Mouse (Mus musculus) embryonic facial prominence, embryonic 11.5 days (tissue): ENCODE data around the gene Selenom. TPM values are rescaled to one million over a fixed set of nuclear protein-coding genes. Genes with fewer than 3 reads are reported as not detected.

Experiments used
- ATAC-seq: fragments of 200-750 bp; cut with Nextera tagmentation; replicated peaks from 2 replicates; pipeline ENCODE4 v1.8.0; 2017; ENCODE audit warnings: low read depth; ENCODE audit not compliant: insufficient number of reproducible peaks, low FRiP score, low TSS enrichment
- DNase-seq: peaks from one replicate; pipeline ENCODE4 v3.0.0-alpha.2; 2015; ENCODE audit warnings: low spot score
- H3K27ac ChIP-seq: fragments of 300-500 bp; sonication (generic); replicated peaks from 2 replicates; pipeline ENCODE4 v1.5.1; 2014; ENCODE audit warnings: mild to moderate bottlenecking, low read depth, low read length, control low read depth
- H3K27me3 ChIP-seq: fragments of 300-500 bp; sonication (generic); 2 replicates; pipeline ENCODE4 v1.6.1; 2014; ENCODE audit warnings: mild to moderate bottlenecking, low read length, moderate library complexity, mixed read lengths; ENCODE audit not compliant: control insufficient read depth, insufficient read depth
- H3K36me3 ChIP-seq: fragments of 300-500 bp; sonication (generic); replicated peaks from 2 replicates; pipeline ENCODE4 v1.6.1; 2014; ENCODE audit warnings: low read depth, mild to moderate bottlenecking, low read length, moderate library complexity, mixed read lengths; ENCODE audit not compliant: control insufficient read depth, insufficient read depth
- H3K4me1 ChIP-seq: fragments of 300-500 bp; sonication (generic); 2 replicates; pipeline ENCODE4 v1.6.1; 2014; ENCODE audit warnings: low read length, mixed read lengths; ENCODE audit not compliant: control insufficient read depth, insufficient read depth
- H3K4me2 ChIP-seq: fragments of 300-500 bp; sonication (generic); 2 replicates; pipeline ENCODE4 v1.6.1; 2014; ENCODE audit warnings: low read depth, mild to moderate bottlenecking, control low read depth, low read length, moderate library complexity
- H3K4me3 ChIP-seq: fragments of 300-500 bp; sonication (generic); 2 replicates; pipeline ENCODE4 v1.5.1; 2014; ENCODE audit warnings: low read depth, low read length, control low read depth
- H3K9ac ChIP-seq: fragments of 300-500 bp; sonication (generic); replicated peaks from 2 replicates; pipeline ENCODE4 v1.6.1; 2014; ENCODE audit warnings: mild to moderate bottlenecking, control low read depth, low read length
- H3K9me3 ChIP-seq: fragments of 300-500 bp; sonication (generic); replicated peaks from 2 replicates; pipeline ENCODE4 v1.6.1; 2016; ENCODE audit warnings: mild to moderate bottlenecking, low read length, inconsistent platforms, mixed read lengths; ENCODE audit not compliant: control insufficient read depth
- WGBS: fragments of 180-500 bp; shearing (Covaris S2); extraction: QIAGEN DNeasy Blood & Tissue Kit; methylation state at CpG from one replicate; pipeline ENCODE4 v1.1.7; 2014; 5-methylcytosine and 5-hydroxymethylcytosine counted together
- polyA plus RNA-seq: library from polyadenylated mRNA; unstranded; fragments of >200 nt; fragmentation: Nextera tagmentation; extraction: Ambion mirVana; gene quantifications from 2 replicates; pipeline ENCODE4 v1.2.1, GENCODE M21; 2014

The Selenom gene
- 60.3 and 64.4 TPM in 2 replicates for polyA plus RNA-seq

GRCm38 (mm10) chr11:3514529-3515054 is at the start of gene Selenom:
TSS of gene Selenom (plus strand) at chr11:3514684.
- H3K4me2 ChIP-seq: peak within 1 kb of the TSS; percentile 66
- no peak within 1 kb of the TSS for H3K27ac ChIP-seq
- peaks cover 3% of the 10 kb centered on the region; the same call in 1 of the 2 replicates for H3K27me3 ChIP-seq
- H3K9me3 ChIP-seq: no peaks in the 10 kb centered on the region
- peaks cover 4% of the 10 kb centered on the region; the same call in 1 of the 2 replicates for H3K4me1 ChIP-seq
- H3K36me3 ChIP-seq: no peaks in the 10 kb centered on the region
- DNase-seq (peak; percentile 83), ATAC-seq (peak; percentile 63)
- WGBS: 0% methylated on average over 26 of the region's 26 CpGs
- peak within 1 kb of the TSS; percentile 67 for H3K9ac ChIP-seq
- peak within 1 kb of the TSS; percentile 47 for H3K4me3 ChIP-seq

- no peaks in the 10 kb centered on the region for H3K9me3 ChIP-seq
- no peaks in the 10 kb centered on the region for H3K4me1 ChIP-seq
- no peak overlapping the region for H3K4me3 ChIP-seq
- no peaks in the 10 kb centered on the region for H3K27me3 ChIP-seq
- ATAC-seq (no peak), DNase-seq (no peak)
- H3K4me2 ChIP-seq: no peak overlapping the region
- no peak overlapping the region for H3K27ac ChIP-seq
- no peak overlapping the region for H3K9ac ChIP-seq
- H3K36me3 ChIP-seq: no peaks in the 10 kb centered on the region
- 22% methylated on average over 11 of the region's 11 CpGs for WGBS
Observed at GRCm38 (mm10) chr11:3471448-3471850, 43.0 kb upstream of the Selenom start.

DNA sequence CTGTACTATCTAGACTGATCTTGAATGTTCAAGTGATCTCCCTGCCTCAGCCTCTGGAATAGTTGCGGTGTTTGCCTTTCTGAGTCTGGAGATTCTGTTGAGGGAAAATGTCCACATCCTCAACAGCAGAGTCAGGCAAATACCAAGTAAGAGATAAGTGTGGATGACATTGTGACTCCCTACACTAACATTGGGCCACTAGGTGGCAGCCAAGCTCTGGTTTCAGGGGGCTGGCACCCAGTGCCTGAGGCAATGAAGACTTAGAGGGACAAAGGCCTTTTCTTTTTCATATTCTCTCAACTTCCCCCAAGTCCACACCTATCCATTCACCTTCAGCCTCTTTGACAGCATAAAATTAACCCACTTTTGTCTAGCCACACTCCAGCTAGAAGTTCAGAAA is 42.0 kb upstream of the Selenom start:
- no peak overlapping the region for H3K4me2 ChIP-seq
- no peaks in the 10 kb centered on the region for H3K4me1 ChIP-seq
- WGBS: 19% methylated on average over 1 of the region's 1 CpGs
- H3K9ac ChIP-seq: no peak overlapping the region
- no peak; the same call in 1 of the 2 replicates for ATAC-seq
- no peaks in the 10 kb centered on the region for H3K36me3 ChIP-seq
- no peak overlapping the region for H3K4me3 ChIP-seq
- peak; percentile 90 for DNase-seq
- H3K27ac ChIP-seq: no peak overlapping the region
- H3K27me3 ChIP-seq: no peaks in the 10 kb centered on the region
- no peaks in the 10 kb centered on the region for H3K9me3 ChIP-seq

DNA sequence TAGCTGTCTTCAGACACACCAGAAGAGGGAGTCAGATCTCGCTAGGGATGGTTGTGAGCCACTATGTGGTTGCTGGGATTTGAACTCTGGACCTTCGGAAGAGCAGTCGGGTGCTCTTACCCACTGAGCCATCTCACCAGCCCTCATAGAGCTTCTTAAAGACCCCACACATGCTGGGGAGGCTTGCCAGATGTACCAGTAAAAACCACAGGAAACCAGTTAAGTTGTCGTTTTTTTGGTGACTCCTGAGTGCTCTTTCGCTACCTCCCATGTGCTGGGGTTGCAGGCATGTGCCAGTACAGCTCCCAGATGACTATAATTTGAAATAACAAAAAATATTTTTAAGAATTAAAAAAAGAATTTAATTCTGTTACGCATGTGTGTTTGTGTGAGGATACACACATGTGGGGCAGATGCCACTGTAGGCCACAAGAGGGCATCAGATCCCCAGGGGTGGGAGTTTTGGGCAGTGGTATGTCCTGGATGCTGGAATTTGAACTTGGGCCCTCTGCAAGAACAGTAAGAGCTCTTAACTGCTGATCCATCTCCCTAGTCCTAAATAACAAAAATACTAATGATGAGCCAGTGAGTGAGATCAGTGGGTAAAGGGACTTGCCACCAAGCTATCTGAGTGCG is 39.9 kb upstream of the Selenom start:
- no peak overlapping the region for H3K4me3 ChIP-seq
- H3K27me3 ChIP-seq: no peaks in the 10 kb centered on the region
- no peak for DNase-seq
- ATAC-seq: no peak
- no peaks in the 10 kb centered on the region for H3K36me3 ChIP-seq
- no peaks in the 10 kb centered on the region for H3K9me3 ChIP-seq
- no peak overlapping the region for H3K27ac ChIP-seq
- H3K4me2 ChIP-seq: no peak overlapping the region
- H3K4me1 ChIP-seq: no peaks in the 10 kb centered on the region
- H3K9ac ChIP-seq: no peak overlapping the region
- 85% methylated on average over 7 of the region's 7 CpGs for WGBS

GRCm38 (mm10) chr11:3475489-3475888 is 39.0 kb upstream of the Selenom start:
- H3K4me3 ChIP-seq: no peak overlapping the region
- H3K4me1 ChIP-seq: no peaks in the 10 kb centered on the region
- DNase-seq: no peak
- H3K36me3 ChIP-seq: no peaks in the 10 kb centered on the region
- no peak for ATAC-seq
- H3K27ac ChIP-seq: no peak overlapping the region
- no peaks in the 10 kb centered on the region for H3K27me3 ChIP-seq
- H3K4me2 ChIP-seq: no peak overlapping the region
- no peaks in the 10 kb centered on the region for H3K9me3 ChIP-seq
- H3K9ac ChIP-seq: no peak overlapping the region

DNA sequence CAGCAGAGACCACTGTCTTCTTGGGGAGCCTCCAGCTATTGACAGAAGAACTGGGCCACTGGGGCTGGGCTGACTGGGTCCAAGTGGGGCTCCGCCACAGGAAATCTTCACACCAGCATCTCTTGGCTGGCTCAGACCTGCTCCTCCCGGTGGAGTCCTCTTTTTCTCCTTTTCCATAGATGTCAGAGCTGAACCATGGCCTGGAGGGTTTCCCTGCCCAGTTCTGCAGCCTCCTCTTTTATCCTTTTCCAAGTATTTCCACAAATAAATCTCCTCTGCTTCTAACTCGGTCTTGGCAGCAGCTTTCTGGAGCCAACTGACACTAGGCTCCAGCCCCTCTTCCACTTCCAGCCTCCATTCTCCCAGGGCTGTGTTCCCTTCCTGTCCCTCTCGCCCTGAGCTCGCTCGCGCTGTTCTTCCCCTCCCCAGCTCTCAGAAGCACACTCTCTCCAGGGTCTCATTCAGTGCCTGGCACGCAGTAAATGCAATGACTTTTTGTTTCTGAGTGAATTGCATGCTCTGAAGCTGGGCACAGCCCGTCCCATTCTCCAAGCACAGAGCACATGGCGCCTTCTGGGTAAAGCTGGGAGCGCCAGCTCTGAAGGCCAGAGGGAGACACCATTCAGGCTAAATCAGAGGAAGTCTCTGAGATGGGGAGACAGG is 30.4 kb upstream of the Selenom start:
- no peaks in the 10 kb centered on the region for H3K27me3 ChIP-seq
- no peak for DNase-seq
- no peaks in the 10 kb centered on the region for H3K4me1 ChIP-seq
- no peak overlapping the region for H3K27ac ChIP-seq
- ATAC-seq: no peak
- H3K4me2 ChIP-seq: no peak overlapping the region
- WGBS: 62% methylated on average over 11 of the region's 11 CpGs
- no peak overlapping the region for H3K4me3 ChIP-seq
- no peak overlapping the region for H3K9ac ChIP-seq
- H3K36me3 ChIP-seq: no peaks in the 10 kb centered on the region
- no peaks in the 10 kb centered on the region for H3K9me3 ChIP-seq

- no peaks in the 10 kb centered on the region for H3K4me1 ChIP-seq
- DNase-seq (no peak), ATAC-seq (no peak)
- no peaks in the 10 kb centered on the region for H3K36me3 ChIP-seq
- no peak overlapping the region for H3K4me3 ChIP-seq
- no peak overlapping the region for H3K9ac ChIP-seq
- H3K9me3 ChIP-seq: no peaks in the 10 kb centered on the region
- H3K27ac ChIP-seq: no peak overlapping the region
- no peaks in the 10 kb centered on the region for H3K27me3 ChIP-seq
- WGBS: 74% methylated on average over 7 of the region's 7 CpGs
- H3K4me2 ChIP-seq: no peak overlapping the region
Observed at GRCm38 (mm10) chr11:3486349-3486748, 28.1 kb upstream of the Selenom start.

DNA sequence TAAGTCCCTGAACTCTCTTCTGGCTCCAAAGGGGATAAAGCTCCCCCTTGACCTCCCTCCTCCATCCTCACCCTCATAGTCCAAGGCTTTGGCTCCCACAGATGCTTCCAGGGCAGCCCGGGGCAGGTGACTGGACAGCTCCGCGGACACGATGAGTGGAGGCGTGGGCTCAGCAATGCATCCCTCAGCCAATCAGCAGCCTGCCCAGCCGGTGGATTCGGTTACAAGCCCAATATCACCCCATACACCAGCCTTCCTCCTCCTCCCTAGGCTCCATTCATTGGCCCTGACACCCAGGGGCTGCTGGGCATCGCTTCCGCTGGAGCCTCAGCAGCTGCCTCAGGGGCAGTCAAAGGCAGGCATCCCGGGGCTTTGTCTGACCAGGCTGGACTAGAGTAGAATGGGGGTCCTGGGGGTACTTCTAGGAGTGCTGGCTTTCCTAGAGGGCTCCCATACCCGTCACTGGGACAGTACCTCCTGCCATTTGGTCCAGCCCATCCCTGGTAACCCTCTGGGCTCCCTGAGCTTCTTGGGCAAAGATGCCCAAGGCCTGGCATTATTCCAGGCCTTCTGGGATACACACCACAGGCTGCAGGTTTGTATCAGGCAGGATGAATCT is 26.4 kb upstream of the Selenom start, which contains the start of gene Pla2g3:
Gene Pla2g3 (plus strand): TSS at position 333 of the 619 bp plus-strand sequence.
- Histone ChIP-seq H3K4me2 (no peak within 1 kb of the TSS), H3K27ac (no peak within 1 kb of the TSS), H3K9ac (peak within 1 kb of the TSS; percentile 18; the same call in 1 of the 2 replicates), H3K4me1 (no peaks in the 10 kb centered on the region), H3K36me3 (no peaks in the 10 kb centered on the region), H3K9me3 (no peaks in the 10 kb centered on the region), H3K27me3 (no peaks in the 10 kb centered on the region), H3K4me3 (no peak within 1 kb of the TSS)
- 25% methylated on average over 11 of the region's 11 CpGs for WGBS
- ATAC-seq (no peak), DNase-seq (peak; percentile 40)
